Mouse (Mus musculus) gastrocnemius, postnatal 10 days (tissue): Measurements from ENCODE around the gene Mrps12. TPM values are rescaled to one million over a fixed set of nuclear protein-coding genes. Genes with fewer than 3 reads are reported as not detected.

Source experiments
- DNase-seq: peaks from one replicate; pipeline ENCODE4 v3.0.0; 2021; ENCODE audit warnings: mixed read lengths
- total RNA-seq, 2 experiments: library from RNA; stranded (reverse); gene quantifications; 2 replicates each; pipeline ENCODE4 v1.2.3; 2021

Mrps12 gene
- total RNA-seq, 2 experiments from 2014 or later: 40.2 to 46.5 TPM

DNA sequence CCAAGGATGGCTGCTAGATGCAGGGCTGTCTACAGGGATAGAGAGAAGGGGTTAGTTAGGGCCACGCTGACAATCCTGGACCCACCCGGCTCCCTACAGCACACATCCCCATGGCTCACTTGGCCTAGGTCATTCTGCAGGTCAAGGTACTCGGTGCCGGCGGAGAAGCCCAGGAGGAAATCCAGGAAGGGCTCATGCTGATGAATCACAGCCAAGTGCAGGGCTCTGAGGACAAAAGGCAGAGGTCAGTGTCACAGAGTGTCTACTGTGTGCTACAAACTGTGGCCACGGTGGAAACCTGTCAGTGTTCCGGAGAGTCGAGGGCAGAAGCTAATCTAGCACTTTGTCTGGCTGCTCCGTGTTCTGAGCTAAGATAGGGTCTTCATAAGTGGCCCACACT is 20.3 kb upstream of the Mrps12 start:
- DNase-seq: no peak

DNA sequence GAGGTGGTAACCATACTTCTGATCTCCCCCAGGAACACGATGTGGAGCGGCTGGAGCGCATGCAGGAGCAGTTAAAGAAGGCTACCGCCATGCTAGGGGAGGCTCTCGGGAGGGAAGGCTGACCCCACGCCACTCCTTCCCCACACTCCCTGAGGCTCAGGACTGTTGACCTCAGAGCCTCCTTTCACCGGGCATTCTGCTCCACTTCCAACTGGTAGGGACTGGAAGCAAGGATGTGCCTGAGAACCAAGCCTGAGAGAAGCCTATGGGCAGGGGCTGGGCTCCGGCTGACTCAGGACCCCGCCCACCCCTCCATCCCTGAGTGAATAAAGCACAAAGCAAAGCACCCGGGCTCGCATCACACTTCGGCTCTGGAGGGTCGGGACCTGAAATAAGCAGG is 17.0 kb upstream of the Mrps12 start:
- DNase-seq: no peak

- DNase-seq: no peak
Observed at GRCm38 (mm10) chr7:28756079-28756478, 14.5 kb upstream of the Mrps12 start, which contains the start of gene Ccer2. Ccer2 (plus strand) TSS chr7:28756174.

GRCm38 (mm10) chr7:28749935-28750334 is 8.3 kb upstream of the Mrps12 start:
- DNase-seq: no peak

- DNase-seq: no peak
Observed at GRCm38 (mm10) chr7:28741368-28741708, 282 bp downstream of the Mrps12 start.

GRCm38 (mm10) chr7:28740949-28741348 is 671 bp downstream of the Mrps12 start:
- DNase-seq: no peak

DNA sequence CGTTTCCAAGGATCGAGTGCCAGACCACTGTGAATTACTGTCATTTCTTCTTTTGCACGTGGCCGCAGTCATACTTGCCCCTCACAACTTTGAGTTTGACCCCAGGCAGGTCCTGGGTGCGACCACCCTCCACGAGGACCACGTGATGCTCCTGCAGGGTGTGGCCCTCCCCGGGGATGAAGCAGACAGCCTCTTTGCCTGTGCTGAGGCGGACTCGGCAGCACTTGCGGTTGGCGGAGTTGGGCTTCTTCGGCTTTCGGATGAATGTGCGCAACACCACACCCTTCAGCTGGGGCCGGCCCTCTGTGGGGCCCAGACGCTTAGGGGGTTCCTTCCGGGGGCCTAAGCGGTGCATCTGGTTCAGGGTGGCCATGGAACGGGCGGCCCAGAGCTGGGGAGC is 1.8 kb downstream of the Mrps12 start:
- DNase-seq: no peak

DNA sequence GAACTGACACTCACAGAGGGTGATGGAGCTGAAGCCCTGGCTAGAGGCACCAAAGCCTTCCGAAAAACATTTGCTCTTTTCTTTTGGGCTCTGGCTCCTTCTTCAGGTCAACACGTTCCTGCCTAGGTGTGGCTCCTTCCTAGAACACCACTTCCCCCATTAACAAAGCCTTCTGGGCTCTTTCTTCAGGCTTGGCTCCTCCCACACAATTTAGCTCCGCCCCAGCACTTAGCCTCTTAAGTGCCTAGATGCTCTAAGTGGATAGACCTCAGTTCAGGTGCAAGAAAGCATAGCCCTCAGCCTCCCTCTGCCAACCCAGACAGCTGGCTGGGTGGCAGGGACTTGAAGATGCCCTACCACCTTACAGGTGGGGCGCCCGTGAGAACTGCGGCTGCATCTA is 5.9 kb downstream of the Mrps12 start:
- no peak for DNase-seq

GRCm38 (mm10) chr7:28733211-28733610 is 8.4 kb downstream of the Mrps12 start:
- DNase-seq: no peak

DNA sequence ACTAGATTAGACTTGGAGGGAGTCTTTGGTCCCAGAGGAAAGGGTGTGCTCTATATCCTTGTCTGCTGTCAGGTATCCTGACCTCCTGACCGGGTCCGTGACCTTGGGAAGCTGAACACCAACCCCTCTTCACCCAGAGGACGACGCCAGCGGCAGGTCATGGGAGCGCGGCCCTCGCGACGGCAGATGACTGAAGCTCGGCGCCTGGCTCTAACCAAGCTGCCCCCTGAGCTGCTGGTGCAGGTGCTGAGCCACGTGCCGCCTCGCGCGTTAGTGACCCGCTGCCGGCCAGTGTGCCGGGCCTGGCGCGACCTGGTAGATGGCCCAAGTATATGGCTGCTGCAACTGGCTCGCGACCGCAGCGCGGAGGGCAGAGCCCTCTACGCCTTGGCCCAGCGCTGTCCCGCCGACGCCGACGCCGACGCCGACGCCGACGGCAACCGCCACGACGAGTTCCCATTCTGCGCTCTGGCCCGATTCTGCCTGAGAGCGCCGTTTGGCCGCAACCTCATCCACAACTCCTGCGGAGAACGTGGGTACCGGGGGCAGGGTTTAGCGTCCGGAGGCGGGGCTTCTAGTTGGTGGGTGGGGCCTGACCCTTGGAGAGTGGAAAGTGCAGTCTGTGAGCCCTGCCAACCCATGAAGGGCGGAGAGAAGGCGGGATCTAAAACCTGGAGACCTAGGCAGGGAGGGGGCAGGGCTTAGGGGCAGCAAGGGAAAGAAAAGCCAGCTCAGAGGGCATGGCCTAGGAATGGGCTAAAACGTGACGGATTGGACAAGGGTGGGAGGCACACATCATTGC is 9.1 kb downstream of the Mrps12 start:
- peak; percentile 45 for DNase-seq

DNA sequence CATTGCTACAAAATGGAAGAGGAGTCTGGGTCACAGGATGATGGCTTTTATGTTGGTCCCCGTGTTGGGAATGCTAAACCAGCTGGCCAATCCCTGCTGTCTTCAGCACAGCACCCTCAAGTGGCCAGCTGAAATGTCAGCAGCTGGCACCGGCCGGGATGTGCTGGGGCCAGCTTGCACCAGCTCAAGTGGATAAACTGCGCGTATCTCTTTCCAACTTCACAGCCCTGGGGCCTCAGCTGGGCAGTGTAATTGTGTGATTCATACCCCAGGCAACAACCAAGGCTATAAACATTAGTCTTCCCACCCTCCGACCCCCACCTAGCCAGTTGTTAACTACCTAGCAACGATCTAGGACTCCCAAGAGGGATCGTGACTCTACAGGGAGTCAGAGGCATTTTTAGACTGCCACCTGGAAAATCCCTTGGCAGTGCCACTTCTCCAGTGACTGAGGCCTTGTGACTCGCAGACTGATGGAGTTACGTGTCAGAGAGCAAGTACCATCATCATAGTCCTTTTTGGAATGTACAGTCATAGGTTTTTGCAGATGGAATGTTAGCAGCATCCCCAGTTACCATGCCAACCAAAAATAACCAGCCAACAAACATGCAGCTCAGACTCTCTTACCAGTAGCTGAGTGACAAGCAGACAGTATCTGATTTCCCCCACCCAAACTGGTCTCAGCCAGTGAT is 13.8 kb downstream of the Mrps12 start:
- DNase-seq: peak; percentile 47

DNA sequence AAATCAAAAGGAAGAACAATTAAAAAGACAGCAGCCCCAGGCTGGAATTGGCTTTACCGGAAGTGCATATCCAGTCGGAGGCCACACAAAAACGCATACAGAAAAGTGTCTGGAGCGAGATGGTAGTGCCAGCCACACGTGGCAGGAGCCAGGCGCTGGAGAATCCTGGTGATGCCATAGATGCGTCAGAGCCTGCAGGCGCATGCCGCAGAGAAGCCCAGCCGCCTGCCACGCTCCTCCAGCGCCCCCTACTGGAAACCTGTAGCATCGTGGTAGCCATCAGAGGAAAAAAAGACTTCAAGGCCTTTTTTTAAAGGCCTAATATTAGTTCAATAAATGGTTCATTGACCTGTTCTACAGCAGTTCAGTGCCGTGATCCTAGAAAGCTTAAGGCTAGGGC is 15.0 kb downstream of the Mrps12 start:
- DNase-seq: peak; percentile 84

- DNase-seq: no peak
Observed at GRCm38 (mm10) chr7:28724613-28725012, 17.0 kb downstream of the Mrps12 start.

DNA sequence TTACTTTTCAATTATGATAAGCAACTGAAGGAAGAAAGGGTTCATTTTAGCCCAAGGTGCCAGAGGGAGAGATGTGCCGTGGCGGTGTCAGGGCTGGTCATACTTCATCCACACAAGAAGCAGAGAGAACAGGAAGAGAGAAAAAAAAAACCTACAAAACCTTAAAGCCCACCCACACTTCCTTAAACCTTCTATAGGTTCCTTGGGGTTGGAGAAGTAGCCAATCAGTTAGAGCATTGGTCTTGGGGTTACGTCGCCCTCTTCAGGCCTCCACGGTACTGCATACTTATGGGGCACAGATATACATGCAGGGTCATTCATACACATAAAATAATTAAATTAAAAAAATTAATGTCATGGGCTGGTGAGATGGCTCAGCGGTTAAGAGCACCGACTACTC is 19.5 kb downstream of the Mrps12 start:
- no peak for DNase-seq

DNA sequence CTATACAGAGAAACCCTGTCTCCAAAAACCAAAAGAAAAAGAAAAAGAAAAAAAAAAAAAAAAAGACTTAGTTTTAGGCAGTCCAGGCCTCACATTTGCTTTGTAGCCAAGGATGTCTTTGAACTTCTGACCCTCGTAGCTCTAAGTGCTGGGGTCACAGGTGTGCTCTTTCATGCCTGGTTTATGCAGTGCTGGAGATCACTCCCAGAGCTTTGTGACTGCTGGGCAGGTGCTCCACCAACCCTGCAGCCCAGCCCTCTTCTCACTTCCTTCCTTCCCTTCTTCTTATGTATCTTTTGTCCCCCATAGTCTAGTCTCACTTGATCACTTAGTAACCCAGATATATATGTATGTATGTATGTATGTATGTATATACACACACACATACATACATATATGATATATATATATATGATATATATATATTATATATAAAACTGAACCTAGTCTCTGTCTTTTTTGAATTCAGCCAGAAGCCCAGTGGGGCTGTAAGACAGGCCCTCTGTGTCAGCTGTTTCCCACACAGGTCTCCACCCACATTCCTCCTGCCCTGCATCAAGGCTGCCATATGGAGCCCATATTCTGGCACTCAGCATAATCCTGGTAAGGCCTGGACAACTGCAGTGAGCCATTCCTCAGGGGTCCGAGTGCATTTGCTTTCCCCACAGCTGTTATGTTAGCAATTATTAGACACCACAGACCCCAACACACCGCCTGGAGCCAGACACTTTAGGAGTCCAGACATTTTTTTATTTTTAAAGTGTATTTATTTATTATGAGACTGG is 20.7 kb downstream of the Mrps12 start:
- DNase-seq: no peak

DNA sequence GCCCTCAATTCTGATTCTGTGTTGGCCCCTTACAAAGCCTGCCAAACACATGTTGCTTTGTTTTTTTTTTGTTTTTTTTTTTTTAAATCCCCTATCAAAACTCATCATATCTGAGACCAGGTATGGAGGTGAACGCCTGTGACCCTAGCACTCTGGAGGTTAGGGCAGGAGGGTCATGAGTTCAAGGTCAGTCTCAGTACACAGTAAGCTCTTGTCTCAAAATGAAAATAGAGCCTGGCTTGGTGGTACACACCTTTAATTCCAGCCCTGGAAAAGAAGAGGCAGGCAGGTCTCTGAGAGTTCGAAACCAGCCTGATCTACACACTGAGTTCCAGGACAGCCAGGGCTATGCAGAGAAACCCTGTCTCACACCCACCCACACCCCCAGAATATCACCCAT is 22.0 kb downstream of the Mrps12 start:
- DNase-seq: no peak

GRCm38 (mm10) chr7:28719159-28719558 is 22.5 kb downstream of the Mrps12 start:
- no peak for DNase-seq

DNA sequence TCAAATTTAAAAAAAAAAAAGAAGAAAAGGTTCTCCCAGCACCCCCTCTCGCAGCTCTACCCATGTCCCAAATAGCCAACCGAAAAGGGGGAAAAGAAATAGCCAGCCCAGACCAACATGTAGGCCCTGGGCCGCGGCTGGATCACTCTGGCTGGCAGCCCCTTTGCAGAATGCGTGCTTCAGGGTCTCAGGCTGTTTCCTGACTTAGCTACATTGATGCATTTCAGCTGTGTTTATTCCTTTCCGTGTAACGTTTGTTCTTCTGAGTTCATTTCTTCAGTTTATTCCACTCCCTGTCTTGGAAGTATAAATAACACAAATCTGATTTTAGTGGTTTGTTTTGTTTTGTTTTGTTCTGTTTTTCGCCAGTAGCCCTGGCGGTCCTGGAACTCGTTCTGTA is 23.9 kb downstream of the Mrps12 start:
- DNase-seq: no peak

- peak; percentile 75 for DNase-seq
Observed at GRCm38 (mm10) chr7:28716590-28717281, 24.9 kb downstream of the Mrps12 start, which contains the start of gene Fbxo17. Fbxo17 (plus strand) TSS chr7:28716804.

DNA sequence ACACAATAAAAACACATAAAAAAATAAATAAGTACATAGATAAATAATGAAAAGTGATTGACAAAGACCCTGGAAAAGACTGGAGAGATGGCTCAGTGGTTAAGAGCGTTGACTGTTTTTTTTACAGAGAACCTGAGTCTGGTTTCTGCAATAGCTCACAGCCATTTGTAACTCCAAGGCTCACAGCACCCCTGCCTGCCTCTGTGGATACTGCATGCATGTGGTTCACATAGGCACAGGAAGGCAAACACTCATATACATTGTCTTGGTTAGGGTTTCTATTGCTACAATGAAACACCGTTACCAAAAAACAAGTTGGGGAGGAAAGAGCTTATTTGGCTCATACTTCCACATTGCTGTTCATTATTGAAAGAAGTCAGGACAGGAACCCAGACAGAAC is 26.0 kb downstream of the Mrps12 start:
- DNase-seq: no peak

GRCm38 (mm10) chr7:28714667-28715066 is 27.0 kb downstream of the Mrps12 start:
- no peak for DNase-seq

GRCm38 (mm10) chr7:28710962-28711361 is 30.7 kb downstream of the Mrps12 start:
- DNase-seq: no peak
